In the genomic region with DNA sequence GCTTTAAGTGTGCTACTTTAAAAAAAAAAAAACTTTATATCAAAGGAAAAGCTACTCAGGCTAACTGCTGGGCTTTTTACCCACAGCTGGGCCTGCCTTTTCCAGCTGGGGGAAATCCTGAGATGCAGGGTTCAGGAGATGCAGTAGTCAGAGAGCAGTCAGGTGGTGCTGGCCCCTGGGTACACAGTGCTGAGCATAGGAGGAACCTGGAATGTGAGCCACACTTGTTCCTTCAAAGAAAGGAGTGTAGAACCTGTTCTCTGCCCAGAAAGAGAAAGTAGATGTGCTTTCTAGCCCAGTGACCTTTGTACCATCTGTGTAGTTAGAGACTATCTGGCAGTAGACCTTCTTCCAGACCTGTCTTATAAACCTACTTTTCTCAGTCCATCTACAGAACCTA, we compare ENCODE assay signal across 28 mouse cellular contexts.
DNase-seq lines count a peak whose midpoint lies in the region; ATAC-seq and TF ChIP-seq lines count a peak whose summit lies in the region.
"Had no signal": no experiment of that assay in that cellular context is flagged by ENCODE, and none has a peak within 500 bp of the region (broad histone marks: within the 10 kb centered on the region; RNA-seq: fewer than 3 reads in every experiment).

No protein-coding gene starts in this region.

- no peak overlapping the region for H3K4me2 ChIP-seq in intestine, embryonic 16.5 days (ENCODE audit: low read depth, low read length)
- no peak overlapping the region for H3K4me2 ChIP-seq in stomach, postnatal 0 days (replicated peaks; ENCODE audit: low read depth)
- H3K4me2 ChIP-seq in forebrain, embryonic 14.5 days (ENCODE audit: low read length), result no peak overlapping the region
- H3K4me2 ChIP-seq: embryonic facial prominence, embryonic 12.5 days; liver, embryonic 13.5 days; midbrain, embryonic 15.5 days; neural tube, embryonic 15.5 days had no signal

- peak; percentile 33 for DNase-seq in kidney, adult 2 months
- DNase-seq in kidney, postnatal 4 days, result no peak
- peak; percentile 6 for DNase-seq in 416B (ENCODE audit: low read depth)
- DNase-seq in stomach, postnatal 0 days (ENCODE audit: low spot score), result peak; percentile 46
- DNase-seq in forebrain, embryonic 14.5 days (ENCODE audit: low spot score), result no peak
- DNase-seq in layer of hippocampus, postnatal 25 days (ENCODE audit: extremely low spot score in 1 of 2, low spot score in 1 of 2), result no peak
- DNase-seq: adrenal gland, postnatal 25 days; cerebellum, adult 11-12 months; cerebellum, adult 9-11 months; embryo, embryonic 11 days; gastrocnemius, adult 2 months; kidney, adult 11 months; layer of hippocampus, postnatal 36 days; left cerebral cortex, postnatal 4 days; liver, embryonic 13.5 days; lung, adult 2 months; retina, postnatal 1 day; right cerebral cortex, postnatal 14 days had no signal

- H3K36me3 ChIP-seq in kidney, adult 2 months (ENCODE audit: control insufficient read depth, insufficient read depth, low read length), result peaks cover 3% of the 10 kb centered on the region; the same call in 1 of the 2 replicates
- H3K36me3 ChIP-seq in intestine, embryonic 16.5 days (ENCODE audit: control insufficient read depth, insufficient read depth, low read length), result peaks cover 8% of the 10 kb centered on the region; the same call in 1 of the 2 replicates
- peaks cover 10% of the 10 kb centered on the region; the same call in 1 of the 2 replicates for H3K36me3 ChIP-seq in stomach, postnatal 0 days (ENCODE audit: control insufficient read depth, insufficient read depth, low read length)
- peaks cover 43% of the 10 kb centered on the region for H3K36me3 ChIP-seq in forebrain, embryonic 14.5 days (ENCODE audit: control insufficient read depth, insufficient read depth, low read length)

- no peaks in the 10 kb centered on the region for H3K9me3 ChIP-seq in intestine, embryonic 16.5 days (ENCODE audit: control insufficient read depth, low read length)
- no peaks in the 10 kb centered on the region for H3K9me3 ChIP-seq in stomach, postnatal 0 days (ENCODE audit: control insufficient read depth, low read length)
- H3K9me3 ChIP-seq in forebrain, embryonic 14.5 days (replicated peaks; ENCODE audit: control insufficient read depth, low read length), result no peaks in the 10 kb centered on the region
- H3K9me3 ChIP-seq: embryonic facial prominence, embryonic 12.5 days; liver, embryonic 13.5 days; midbrain, embryonic 10.5 days; midbrain, embryonic 15.5 days; neural tube, embryonic 15.5 days had no signal

- no peaks in the 10 kb centered on the region for H3K27me3 ChIP-seq in kidney, adult 2 months (replicated peaks; ENCODE audit: control insufficient read depth, insufficient read depth, low read length)
- no peaks in the 10 kb centered on the region for H3K27me3 ChIP-seq in intestine, embryonic 16.5 days (replicated peaks; ENCODE audit: control insufficient read depth, insufficient read depth, low read length)
- no peaks in the 10 kb centered on the region for H3K27me3 ChIP-seq in stomach, postnatal 0 days (ENCODE audit: control insufficient read depth, insufficient read depth, low read length)
- H3K27me3 ChIP-seq in forebrain, embryonic 14.5 days (replicated peaks; ENCODE audit: control insufficient read depth, insufficient read depth, low read length), result no peaks in the 10 kb centered on the region
- H3K27me3 ChIP-seq: embryonic facial prominence, embryonic 12.5 days; liver, embryonic 13.5 days; midbrain, embryonic 15.5 days; neural tube, embryonic 15.5 days; Patski had no signal

- TF ChIP-seq CTCF in kidney, adult 2 months (conservative IDR thresholded peaks at IDR 0.05; ENCODE audit: insufficient read depth, insufficient read length, low read depth, low read length), result no peak
- no peak for TF ChIP-seq CTCF in stomach, postnatal 0 days (IDR thresholded peaks at IDR 0.05; ENCODE audit: low read depth)

- H3K9ac ChIP-seq in intestine, embryonic 16.5 days (ENCODE audit: low read depth, low read length), result no peak overlapping the region
- H3K9ac ChIP-seq in stomach, postnatal 0 days (ENCODE audit: low read length), result no peak overlapping the region
- no peak overlapping the region for H3K9ac ChIP-seq in forebrain, embryonic 14.5 days (ENCODE audit: low read length)
- H3K9ac ChIP-seq: embryonic facial prominence, embryonic 12.5 days; liver, embryonic 13.5 days; midbrain, embryonic 15.5 days; neural tube, embryonic 15.5 days had no signal

- H3K27ac ChIP-seq in kidney, adult 2 months (ENCODE audit: insufficient read depth, low read depth, low read length), result no peak overlapping the region
- no peak overlapping the region for H3K27ac ChIP-seq in intestine, embryonic 16.5 days (ENCODE audit: low read length)
- H3K27ac ChIP-seq in stomach, postnatal 0 days (replicated peaks), result no peak overlapping the region
- no peak overlapping the region for H3K27ac ChIP-seq in forebrain, embryonic 14.5 days (ENCODE audit: low read depth, low read length)
- H3K27ac ChIP-seq: embryonic facial prominence, embryonic 12.5 days; gastrocnemius, adult 2 months; kidney, postnatal 0 days; layer of hippocampus, adult 2 months; liver, embryonic 13.5 days; midbrain, embryonic 10.5 days; midbrain, embryonic 15.5 days; neural tube, embryonic 15.5 days had no signal

- no peak overlapping the region for H3K4me3 ChIP-seq in kidney, adult 2 months (ENCODE audit: insufficient read depth, low read depth, low read length)
- no peak overlapping the region for H3K4me3 ChIP-seq in intestine, embryonic 16.5 days (ENCODE audit: low read length)
- H3K4me3 ChIP-seq in stomach, postnatal 0 days (ENCODE audit: low read depth, low read length), result no peak overlapping the region
- H3K4me3 ChIP-seq in forebrain, embryonic 14.5 days (ENCODE audit: low read depth, low read length), result no peak overlapping the region
- H3K4me3 ChIP-seq: embryonic facial prominence, embryonic 12.5 days; gastrocnemius, adult 2 months; layer of hippocampus, adult 2 months; liver, embryonic 13.5 days; midbrain, embryonic 10.5 days; midbrain, embryonic 15.5 days; neural tube, embryonic 15.5 days had no signal

- H3K4me1 ChIP-seq in kidney, adult 2 months (ENCODE audit: control insufficient read depth, insufficient read depth, low read length), result no peaks in the 10 kb centered on the region; the same call in 1 of the 2 replicates
- H3K4me1 ChIP-seq in intestine, embryonic 16.5 days (ENCODE audit: control insufficient read depth, insufficient read depth, low read length), result no peaks in the 10 kb centered on the region
- H3K4me1 ChIP-seq in stomach, postnatal 0 days (replicated peaks; ENCODE audit: control insufficient read depth, insufficient read depth), result no peaks in the 10 kb centered on the region
- no peaks in the 10 kb centered on the region for H3K4me1 ChIP-seq in forebrain, embryonic 14.5 days (ENCODE audit: control insufficient read depth, insufficient read depth, low read length)
- H3K4me1 ChIP-seq: embryonic facial prominence, embryonic 12.5 days; midbrain, embryonic 10.5 days; midbrain, embryonic 15.5 days had no signal

- peak; percentile 95 for ATAC-seq in intestine, embryonic 16.5 days
- peak; percentile 91 for ATAC-seq in stomach, postnatal 0 days (ENCODE audit: low FRiP score, low TSS enrichment)
- ATAC-seq in forebrain, embryonic 14.5 days, result no peak
- ATAC-seq: forebrain, embryonic 16.5 days; hindbrain, embryonic 16.5 days; midbrain, embryonic 15.5 days; Patski had no signal

- no peak for TF ChIP-seq POLR2A in kidney, adult 2 months (IDR thresholded peaks at IDR 0.05; ENCODE audit: low read depth, low read length)

- TF ChIP-seq EP300 in stomach, postnatal 0 days (optimal IDR thresholded peaks at IDR 0.05), result no peak

Comparison
In these comparisons a context has a peak if more than half of its experiments do, and no peak if none do; other contexts are left out.
1. DNase-seq: peak in kidney, adult 2 months (single experiment), 416B (single experiment) and stomach, postnatal 0 days (single experiment); none in kidney, postnatal 4 days (0 of 2), forebrain, embryonic 14.5 days (single experiment) and layer of hippocampus, postnatal 25 days (0 of 2).